Mouse (Mus musculus) neural tube, embryonic 15.5 days (tissue): ENCODE data around the gene Galnt15. TPM values are rescaled to one million over a fixed set of nuclear protein-coding genes. Genes with fewer than 3 reads are reported as not detected.

Experiments used
- ATAC-seq: fragments of 200-750 bp; cut with Nextera tagmentation; 2 replicates; pipeline ENCODE4 v1.8.0; 2017; ENCODE audit warnings: mild to moderate bottlenecking, moderate TSS enrichment, moderate library complexity; ENCODE audit not compliant: low FRiP score
- H3K27ac ChIP-seq: fragments of 300-500 bp; sonication (generic); replicated peaks from 2 replicates; pipeline ENCODE4 v1.5.1; 2015; ENCODE audit warnings: mild to moderate bottlenecking, inconsistent platforms
- H3K27me3 ChIP-seq: fragments of 300-500 bp; sonication (generic); replicated peaks from 2 replicates; pipeline ENCODE4 v1.6.1; 2015; ENCODE audit warnings: inconsistent platforms
- H3K36me3 ChIP-seq: fragments of 300-500 bp; sonication (generic); 2 replicates; pipeline ENCODE4 v1.6.1; 2015; ENCODE audit warnings: inconsistent platforms
- H3K4me1 ChIP-seq: fragments of 300-500 bp; sonication (generic); 2 replicates; pipeline ENCODE4 v1.6.1; 2015; ENCODE audit warnings: inconsistent platforms
- H3K4me2 ChIP-seq: fragments of 300-500 bp; sonication (generic); 2 replicates; pipeline ENCODE4 v1.6.1; 2015; ENCODE audit warnings: inconsistent platforms, mild to moderate bottlenecking, moderate library complexity
- H3K4me3 ChIP-seq: fragments of 300-500 bp; sonication (generic); replicated peaks from 2 replicates; pipeline ENCODE4 v1.5.1; 2015; ENCODE audit warnings: mild to moderate bottlenecking, inconsistent platforms
- H3K9ac ChIP-seq: fragments of 300-500 bp; sonication (generic); replicated peaks from 2 replicates; pipeline ENCODE4 v1.6.1; 2015; ENCODE audit warnings: mild to moderate bottlenecking, inconsistent platforms
- H3K9me3 ChIP-seq: fragments of 300-500 bp; sonication (generic); replicated peaks from 2 replicates; pipeline ENCODE4 v1.6.1; 2016; ENCODE audit warnings: inconsistent platforms
- WGBS: fragments of 180-500 bp; shearing (Covaris S2); methylation state at CpG from one replicate; pipeline ENCODE4 v1.1.7; 2015; ENCODE audit warnings: mixed read lengths; 5-methylcytosine and 5-hydroxymethylcytosine counted together
- polyA plus RNA-seq: library from polyadenylated mRNA; unstranded; fragments of >200 nt; fragmentation: Nextera tagmentation; extraction: Ambion mirVana; gene quantifications from 2 replicates; pipeline ENCODE4 v1.2.1, GENCODE M21; 2015

Gene Galnt15
- polyA plus RNA-seq, 1 experiment from 2014 or later: 0.38 TPM

DNA sequence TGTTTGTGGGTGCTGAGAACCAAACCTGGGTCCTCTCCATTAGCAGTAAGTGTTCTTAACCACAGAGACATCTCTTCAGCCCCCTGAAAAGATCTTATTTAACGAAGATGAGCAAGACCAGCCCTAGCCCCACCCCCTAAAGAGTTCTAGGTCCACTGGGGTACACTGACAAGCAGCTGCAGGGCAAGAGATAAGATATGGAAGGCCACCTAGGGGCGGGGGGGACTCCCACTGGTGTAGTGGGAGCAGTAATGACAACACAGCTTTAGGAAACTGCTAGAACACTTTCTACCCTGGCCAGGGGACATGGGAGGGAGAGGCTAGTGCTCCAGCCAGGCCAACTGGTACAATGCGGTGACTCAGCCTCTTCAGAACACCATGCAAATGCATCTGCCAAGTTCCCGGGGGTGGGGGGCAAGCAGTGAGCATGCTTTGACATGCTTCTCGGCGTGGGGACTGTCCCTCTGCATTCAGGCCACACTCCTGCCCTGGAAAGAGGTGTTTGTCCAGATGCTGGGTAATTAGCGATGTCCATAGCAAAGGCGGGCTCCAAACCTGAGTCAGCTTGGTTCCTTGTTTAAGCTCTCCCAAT lies 9.0 kb downstream of the Galnt15 start:
- WGBS: 89% methylated on average over 8 of the region's 8 CpGs

GRCm38 (mm10) chr14:32042108-32042507 lies 13.3 kb downstream of the Galnt15 start:
- Histone ChIP-seq H3K4me1 (no peaks in the 10 kb centered on the region), H3K27me3 (no peaks in the 10 kb centered on the region), H3K9me3 (no peaks in the 10 kb centered on the region), H3K4me3 (no peak overlapping the region), H3K9ac (no peak overlapping the region), H3K27ac (no peak overlapping the region), H3K4me2 (no peak overlapping the region), H3K36me3 (no peaks in the 10 kb centered on the region)
- ATAC-seq: no peak
- WGBS: 61% methylated on average over 5 of the region's 5 CpGs

More for the DNA sequence above, 9.0 kb downstream of the Galnt15 start:
- H3K9me3 ChIP-seq: no peaks in the 10 kb centered on the region
- H3K4me3 ChIP-seq: no peak overlapping the region
- no peak overlapping the region for H3K9ac ChIP-seq
- no peak overlapping the region for H3K27ac ChIP-seq
- no peaks in the 10 kb centered on the region for H3K36me3 ChIP-seq
- H3K4me1 ChIP-seq: no peaks in the 10 kb centered on the region
- no peak for ATAC-seq
- H3K4me2 ChIP-seq: no peak overlapping the region
- no peaks in the 10 kb centered on the region for H3K27me3 ChIP-seq

DNA sequence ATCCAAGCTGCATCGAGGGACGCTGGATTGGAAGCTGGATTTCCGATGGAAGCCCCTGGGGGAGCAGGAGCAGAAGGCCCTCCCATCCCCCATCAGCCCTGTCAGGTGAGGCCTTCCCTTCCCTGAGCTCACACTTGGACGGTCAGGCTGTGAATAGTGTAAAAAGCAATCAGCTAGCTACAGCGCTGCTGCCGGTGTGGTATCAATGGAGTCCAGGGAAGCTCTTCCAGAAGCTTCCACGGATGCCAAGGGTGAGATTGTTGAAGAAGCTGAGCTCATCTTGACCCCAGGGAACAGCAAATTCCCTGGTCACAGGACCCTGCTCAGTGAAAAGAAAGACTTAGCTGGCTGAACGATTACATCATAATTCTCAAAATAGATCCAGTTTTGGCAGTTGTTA lies 17.6 kb downstream of the Galnt15 start:
- Histone ChIP-seq H3K4me2 (no peak overlapping the region), H3K9ac (no peak overlapping the region), H3K4me3 (no peak overlapping the region), H3K9me3 (no peaks in the 10 kb centered on the region), H3K27me3 (no peaks in the 10 kb centered on the region), H3K4me1 (no peaks in the 10 kb centered on the region), H3K27ac (no peak overlapping the region), H3K36me3 (no peaks in the 10 kb centered on the region)
- ATAC-seq: no peak
- 77% methylated on average over 8 of the region's 8 CpGs for WGBS

DNA sequence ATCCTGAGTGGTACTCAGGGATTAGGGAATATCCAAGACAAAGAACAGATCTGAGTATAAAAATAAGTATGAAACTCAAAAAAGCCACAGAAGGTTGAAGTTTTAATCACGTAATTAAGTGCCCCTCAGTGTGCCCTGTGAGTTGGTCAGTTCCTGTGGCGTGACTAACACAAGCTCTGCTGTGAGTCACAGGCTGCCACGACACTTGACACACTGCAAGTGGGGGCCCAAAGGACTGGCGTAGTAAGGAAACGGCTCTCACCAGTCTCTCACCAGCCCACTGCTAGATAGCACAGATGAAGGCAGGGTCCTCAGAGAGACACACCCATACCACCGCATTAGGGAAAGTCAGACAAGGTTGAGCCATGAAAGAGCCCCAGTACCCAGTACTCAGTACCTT lies 21.4 kb downstream of the Galnt15 start:
- Histone ChIP-seq H3K27me3 (no peaks in the 10 kb centered on the region), H3K27ac (no peak overlapping the region), H3K9ac (no peak overlapping the region), H3K4me2 (no peak overlapping the region), H3K4me1 (no peaks in the 10 kb centered on the region), H3K36me3 (no peaks in the 10 kb centered on the region), H3K9me3 (no peaks in the 10 kb centered on the region), H3K4me3 (no peak overlapping the region)
- 90% methylated on average over 6 of the region's 6 CpGs for WGBS
- ATAC-seq: no peak

DNA sequence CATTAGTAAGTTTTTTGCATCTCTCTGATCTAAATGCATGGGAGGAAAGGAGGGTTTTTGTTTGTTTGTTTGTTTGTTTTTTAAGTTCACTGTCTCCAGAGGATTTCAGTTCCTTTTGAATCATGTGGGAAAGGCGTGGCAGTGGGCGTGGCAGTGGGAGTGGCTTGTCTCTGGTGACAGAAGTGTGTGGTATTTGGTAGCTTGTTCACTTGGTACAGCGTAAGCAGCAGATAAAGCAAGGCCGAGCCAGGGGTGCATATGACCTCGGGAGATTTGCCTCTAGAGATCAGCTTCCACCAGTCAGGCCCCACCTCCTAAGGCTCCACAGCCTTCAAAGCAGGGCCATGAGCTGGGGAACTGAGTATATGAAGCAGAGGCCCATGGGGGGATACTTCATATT lies 25.1 kb downstream of the Galnt15 start:
- Histone ChIP-seq H3K27ac (no peak overlapping the region), H3K9me3 (no peaks in the 10 kb centered on the region), H3K4me3 (no peak overlapping the region), H3K36me3 (no peaks in the 10 kb centered on the region), H3K4me2 (no peak overlapping the region), H3K9ac (no peak overlapping the region), H3K27me3 (no peaks in the 10 kb centered on the region), H3K4me1 (no peaks in the 10 kb centered on the region)
- no peak for ATAC-seq
- 88% methylated on average over 5 of the region's 5 CpGs for WGBS

- no peak overlapping the region for H3K27ac ChIP-seq
- ATAC-seq: no peak
- no peaks in the 10 kb centered on the region for H3K9me3 ChIP-seq
- H3K4me1 ChIP-seq: no peaks in the 10 kb centered on the region
- no peaks in the 10 kb centered on the region for H3K27me3 ChIP-seq
- 65% methylated on average over 10 of the region's 10 CpGs for WGBS
- no peak overlapping the region for H3K4me3 ChIP-seq
- H3K36me3 ChIP-seq: no peaks in the 10 kb centered on the region
- no peak overlapping the region for H3K4me2 ChIP-seq
- H3K9ac ChIP-seq: no peak overlapping the region
Observed at GRCm38 (mm10) chr14:32054788-32055187, 26.0 kb downstream of the Galnt15 start.

DNA sequence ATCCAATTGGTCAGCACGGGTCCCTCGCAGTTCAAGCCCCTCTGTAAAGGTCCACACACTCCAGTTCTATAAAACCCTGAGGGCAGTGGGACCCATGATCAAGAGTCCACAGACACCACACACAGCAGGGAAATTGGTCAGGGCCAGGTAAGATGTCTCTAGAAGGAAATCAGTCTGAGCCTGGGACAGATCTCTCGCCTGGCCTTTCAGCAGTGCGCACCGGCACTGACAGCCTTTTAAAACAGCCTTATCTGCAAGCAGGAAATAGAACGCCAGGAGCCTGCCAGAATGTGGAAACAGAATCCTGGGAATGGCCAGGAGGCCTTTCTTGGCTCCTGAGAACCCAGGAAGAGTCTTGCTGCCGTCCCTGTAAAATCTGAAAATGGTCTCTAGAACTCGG lies 27.0 kb downstream of the Galnt15 start:
- H3K36me3 ChIP-seq: no peaks in the 10 kb centered on the region
- no peaks in the 10 kb centered on the region for H3K27me3 ChIP-seq
- no peak overlapping the region for H3K4me3 ChIP-seq
- H3K27ac ChIP-seq: no peak overlapping the region
- no peaks in the 10 kb centered on the region for H3K4me1 ChIP-seq
- no peak overlapping the region for H3K9ac ChIP-seq
- WGBS: 86% methylated on average over 8 of the region's 8 CpGs
- no peaks in the 10 kb centered on the region for H3K9me3 ChIP-seq
- ATAC-seq: no peak
- no peak overlapping the region for H3K4me2 ChIP-seq

- no peak overlapping the region for H3K4me2 ChIP-seq
- no peaks in the 10 kb centered on the region for H3K9me3 ChIP-seq
- no peaks in the 10 kb centered on the region for H3K27me3 ChIP-seq
- ATAC-seq: no peak
- no peaks in the 10 kb centered on the region for H3K4me1 ChIP-seq
- no peak overlapping the region for H3K4me3 ChIP-seq
- no peak overlapping the region for H3K9ac ChIP-seq
- H3K36me3 ChIP-seq: no peaks in the 10 kb centered on the region
- no peak overlapping the region for H3K27ac ChIP-seq
- WGBS: 94% methylated on average over 2 of the region's 2 CpGs
Observed at GRCm38 (mm10) chr14:32056675-32057074, 27.9 kb downstream of the Galnt15 start.

DNA sequence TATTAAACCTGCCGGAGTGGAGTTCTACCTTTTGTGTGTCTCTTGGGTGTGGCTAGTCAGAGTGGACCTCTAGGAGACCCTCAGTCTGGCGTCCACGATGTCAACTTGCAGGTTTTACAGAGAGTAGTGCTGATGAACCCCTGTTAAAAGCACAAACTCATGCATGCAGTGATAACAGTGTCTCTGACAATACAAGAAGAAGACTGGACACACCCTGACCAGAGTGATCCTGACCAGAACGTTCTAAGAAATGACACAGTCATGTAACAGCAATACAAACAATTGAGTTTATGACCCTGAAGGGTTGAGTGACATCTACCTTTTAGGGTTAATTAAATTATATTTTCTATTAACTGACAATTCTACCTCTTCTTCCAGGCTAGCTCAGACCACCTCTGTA lies 28.9 kb downstream of the Galnt15 start:
- Histone ChIP-seq H3K27me3 (no peaks in the 10 kb centered on the region), H3K4me2 (no peak overlapping the region), H3K9me3 (no peaks in the 10 kb centered on the region), H3K4me3 (no peak overlapping the region), H3K36me3 (no peaks in the 10 kb centered on the region), H3K4me1 (no peaks in the 10 kb centered on the region), H3K27ac (no peak overlapping the region), H3K9ac (no peak overlapping the region)
- 80% methylated on average over 4 of the region's 4 CpGs for WGBS
- ATAC-seq: no peak

DNA sequence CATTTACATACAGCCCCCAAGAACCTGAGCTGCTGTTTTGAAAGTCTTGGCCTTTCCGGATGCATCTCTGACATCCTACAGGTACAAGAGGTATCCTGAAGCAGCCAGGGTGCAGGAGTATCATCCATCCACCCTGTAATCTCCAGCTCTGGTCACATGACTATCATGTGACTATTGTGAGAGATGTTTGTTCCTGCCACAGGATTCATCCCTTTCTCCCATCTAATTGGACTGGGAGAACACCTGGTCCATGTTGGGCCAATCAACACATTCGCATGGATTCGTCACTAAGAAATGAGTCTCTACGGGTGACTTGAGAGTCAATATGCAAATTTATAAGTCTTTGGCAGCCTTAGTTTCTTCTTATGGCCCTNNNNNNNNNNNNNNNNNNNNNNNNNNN lies 32.6 kb downstream of the Galnt15 start:
- Histone ChIP-seq H3K27ac (no peak overlapping the region), H3K4me1 (no peaks in the 10 kb centered on the region), H3K4me3 (no peak overlapping the region), H3K4me2 (no peak overlapping the region), H3K9ac (no peak overlapping the region), H3K36me3 (no peaks in the 10 kb centered on the region), H3K9me3 (peaks cover 7% of the 10 kb centered on the region; the same call in 1 of the 2 replicates), H3K27me3 (no peaks in the 10 kb centered on the region)
- no peak for ATAC-seq
- 91% methylated on average over 4 of the region's 4 CpGs for WGBS

DNA sequence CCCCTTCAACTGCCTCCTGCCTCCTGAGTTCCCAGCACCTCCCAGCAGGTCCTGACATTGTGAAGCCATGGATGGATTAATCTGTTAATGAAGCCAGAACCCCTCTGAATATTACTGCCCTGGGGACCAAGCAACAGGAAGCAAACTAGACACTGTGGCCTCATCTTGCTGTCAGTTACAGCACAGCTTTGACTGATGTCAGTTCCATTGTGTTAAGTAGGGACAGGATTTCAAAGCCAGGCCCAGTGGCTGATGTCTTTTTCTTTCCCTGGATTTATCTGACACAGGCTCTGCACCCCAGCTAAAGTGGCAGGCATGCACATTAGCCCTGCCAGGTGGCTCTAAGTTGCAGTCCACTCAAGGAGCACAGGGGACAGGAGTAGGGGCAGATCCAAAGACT lies 44.0 kb downstream of the Galnt15 start:
- Histone ChIP-seq H3K9ac (no peak overlapping the region), H3K4me1 (no peaks in the 10 kb centered on the region), H3K4me2 (no peak overlapping the region), H3K9me3 (no peaks in the 10 kb centered on the region), H3K36me3 (no peaks in the 10 kb centered on the region), H3K4me3 (no peak overlapping the region), H3K27me3 (no peaks in the 10 kb centered on the region), H3K27ac (no peak overlapping the region)
- ATAC-seq: no peak

- Histone ChIP-seq H3K9me3 (no peaks in the 10 kb centered on the region), H3K4me3 (no peak overlapping the region), H3K4me2 (no peak overlapping the region), H3K9ac (no peak overlapping the region), H3K36me3 (no peaks in the 10 kb centered on the region), H3K4me1 (no peaks in the 10 kb centered on the region), H3K27ac (no peak overlapping the region), H3K27me3 (no peaks in the 10 kb centered on the region)
- WGBS: 78% methylated on average over 8 of the region's 8 CpGs
- ATAC-seq: no peak
Observed at GRCm38 (mm10) chr14:32073211-32073685, 44.5 kb downstream of the Galnt15 start.

DNA sequence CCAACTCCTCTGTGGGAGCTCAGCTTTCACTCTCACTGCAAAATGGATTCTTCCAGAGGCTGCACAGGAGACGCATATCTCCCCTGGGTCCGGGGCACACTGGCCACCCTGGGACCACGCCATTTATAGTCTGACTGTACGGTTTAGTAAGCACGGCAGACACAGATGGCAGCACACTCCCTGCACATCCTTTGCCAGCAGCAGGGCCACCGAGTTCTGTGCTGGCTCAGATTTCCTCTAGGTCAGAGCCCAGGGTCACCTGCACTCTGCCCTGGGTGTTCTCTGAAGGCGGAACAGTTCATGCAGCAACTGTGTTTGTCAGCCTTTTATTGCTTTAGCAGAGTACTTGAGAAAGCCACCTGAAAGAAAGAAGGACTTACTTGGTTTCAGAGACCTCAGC lies 45.1 kb downstream of the Galnt15 start:
- no peak for ATAC-seq
- Histone ChIP-seq H3K36me3 (no peaks in the 10 kb centered on the region), H3K4me3 (no peak overlapping the region), H3K27me3 (no peaks in the 10 kb centered on the region), H3K9ac (no peak overlapping the region), H3K27ac (no peak overlapping the region), H3K4me1 (no peaks in the 10 kb centered on the region), H3K4me2 (no peak overlapping the region), H3K9me3 (no peaks in the 10 kb centered on the region)
- WGBS: 68% methylated on average over 7 of the region's 7 CpGs
